Mouse (Mus musculus): Measurements from ENCODE around the gene Trove2. TPM values are rescaled to one million over a fixed set of nuclear protein-coding genes. Genes with fewer than 3 reads are reported as not detected.

Trove2 gene
- total RNA-seq (2021): 10 to 100 TPM; 11.1 to 12.8 TPM

- intact Hi-C loops (cut with DNase I): loop anchor here (2.0 kb wide), 1 partner anchor 74 kb away; the partner anchor contains the start of gene Cdc73
- peak; percentile 99 for DNase-seq
Measured at GRCm38 (mm10) chr1:143776446-143777411, at the start of gene Trove2, which contains the start of gene Uchl5. Trove2 (minus strand) TSS chr1:143777068. Uchl5 (plus strand) TSS chr1:143777272.

GRCm38 (mm10) chr1:143822677-143823076, 45.8 kb upstream of the Trove2 start:
- DNase-seq: no peak
- intact Hi-C loops (cut with DNase I): loop anchor here (5.0 kb wide), 1 partner anchor 90 kb away; no protein-coding TSS in a partner anchor

GRCm38 (mm10) chr1:143820096-143820877, 43.4 kb upstream of the Trove2 start:
- no peak for DNase-seq
- intact Hi-C loops (cut with DNase I): loop anchor here (5.0 kb wide), 1 partner anchor 92 kb away; no protein-coding TSS in a partner anchor

DNA sequence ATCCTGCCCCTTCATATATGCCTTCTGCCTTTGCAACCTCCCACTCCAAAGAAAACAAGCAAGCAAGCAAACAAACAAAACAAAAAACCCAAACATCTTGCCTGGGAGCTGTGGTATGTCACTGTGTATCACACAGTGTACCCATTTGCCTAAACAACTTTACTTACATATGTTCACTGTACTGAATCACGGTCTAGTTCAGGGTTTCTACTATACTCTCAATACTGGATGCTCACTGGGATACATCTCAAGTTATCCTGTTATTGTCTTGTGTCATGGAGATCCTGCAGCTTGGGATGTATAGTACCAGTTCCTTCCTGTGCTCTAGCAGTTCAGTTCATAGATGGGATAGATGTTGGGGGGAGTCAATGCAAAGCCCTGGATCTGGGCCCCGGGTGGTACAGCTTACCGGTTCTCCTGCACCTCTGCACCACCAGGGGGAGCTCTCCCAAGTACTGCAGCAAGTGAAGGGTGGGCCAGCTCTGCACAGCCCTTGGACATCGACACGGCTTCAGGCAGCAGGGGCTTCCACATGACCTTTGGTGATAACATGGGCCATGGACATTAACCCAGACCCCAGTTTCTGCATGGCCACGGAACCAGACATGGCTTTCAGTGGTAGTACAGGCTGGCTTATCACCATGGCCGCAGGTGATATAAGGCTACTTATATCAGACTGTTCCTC, 37.0 kb upstream of the Trove2 start:
- intact Hi-C loops (cut with DNase I): loop anchor here (1.0 to 5.0 kb wide), 3 partner anchors 38 to 388 kb away; no protein-coding TSS in a partner anchor
- peak; percentile 80 to 89 for DNase-seq

DNA sequence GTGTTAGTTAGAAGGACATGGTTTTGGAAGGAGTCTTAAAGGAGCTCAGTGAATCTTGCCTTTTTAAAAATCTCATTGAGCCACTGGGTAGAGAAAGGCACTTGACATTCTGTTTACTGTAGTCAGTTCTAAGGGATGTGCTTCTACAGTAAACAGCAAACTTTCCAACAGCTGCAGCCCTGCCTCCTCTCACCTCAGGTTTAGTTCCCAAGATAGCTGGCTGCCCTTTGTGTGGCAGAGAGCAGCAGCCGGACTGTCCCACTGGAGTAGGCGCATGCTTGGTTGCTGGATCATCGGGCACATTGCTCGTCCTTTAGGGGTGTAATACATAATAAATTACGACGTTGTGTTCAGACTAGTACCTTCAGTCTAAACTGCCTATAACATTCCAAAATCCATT, 32.2 kb upstream of the Trove2 start:
- intact Hi-C loops (cut with DNase I): no loop called here
- DNase-seq: no peak

- peak; percentile 45 to 76 for DNase-seq
- intact Hi-C loops (cut with DNase I): loop anchor here (2.0 to 5.0 kb wide), 2 partner anchors 439 to 574 kb away; no protein-coding TSS in a partner anchor
Measured at GRCm38 (mm10) chr1:143803537-143803936, 26.7 kb upstream of the Trove2 start.

GRCm38 (mm10) chr1:143788584-143789227, 11.8 kb upstream of the Trove2 start:
- DNase-seq: peak in 1 of 2 experiments; percentile 42
- intact Hi-C loops (cut with DNase I): no loop called here

- intact Hi-C loops (cut with DNase I): loop anchor here (2.0 kb wide), 1 partner anchor 75 kb away; the partner anchor contains the start of gene Cdc73
- no peak for DNase-seq
Measured at GRCm38 (mm10) chr1:143777558-143778218, 820 bp upstream of the Trove2 start.

- intact Hi-C loops (cut with DNase I): no loop called here
- DNase-seq: no peak
Measured at GRCm38 (mm10) chr1:143773909-143774308, 3.0 kb downstream of the Trove2 start.

- intact Hi-C loops (cut with DNase I): no loop called here
- DNase-seq: no peak
Measured at GRCm38 (mm10) chr1:143773082-143773481, 3.8 kb downstream of the Trove2 start.

- intact Hi-C loops (cut with DNase I): no loop called here
Measured at GRCm38 (mm10) chr1:143770444-143771109, 6.3 kb downstream of the Trove2 start.

DNA sequence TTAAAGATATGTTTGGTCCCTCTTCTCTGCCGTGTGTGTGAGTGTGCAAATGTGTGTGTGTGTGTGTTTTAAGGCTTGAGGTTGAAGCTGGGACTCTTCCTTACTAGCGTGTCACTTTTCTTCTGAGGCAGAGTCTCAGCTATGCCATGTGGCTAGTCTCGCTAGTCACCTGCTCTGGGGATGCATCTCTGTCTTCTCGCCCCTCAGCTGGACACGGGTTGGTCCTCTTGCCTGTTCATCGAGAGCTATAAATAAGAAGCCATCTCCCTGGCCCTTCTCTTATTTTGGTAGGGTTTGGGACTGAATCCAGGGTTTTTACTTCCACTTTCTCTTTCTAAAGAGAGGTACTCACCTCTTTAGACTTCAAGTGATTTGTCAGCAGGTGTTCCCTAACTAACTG, 10.6 kb downstream of the Trove2 start:
- no peak for DNase-seq
- intact Hi-C loops (cut with DNase I): no loop called here

More at GRCm38 (mm10) chr1:143770444-143771109, 6.3 kb downstream of the Trove2 start:
- DNase-seq: no peak

GRCm38 (mm10) chr1:143765801-143766200, 11.1 kb downstream of the Trove2 start:
- intact Hi-C loops (cut with DNase I): no loop called here
- no peak for DNase-seq

DNA sequence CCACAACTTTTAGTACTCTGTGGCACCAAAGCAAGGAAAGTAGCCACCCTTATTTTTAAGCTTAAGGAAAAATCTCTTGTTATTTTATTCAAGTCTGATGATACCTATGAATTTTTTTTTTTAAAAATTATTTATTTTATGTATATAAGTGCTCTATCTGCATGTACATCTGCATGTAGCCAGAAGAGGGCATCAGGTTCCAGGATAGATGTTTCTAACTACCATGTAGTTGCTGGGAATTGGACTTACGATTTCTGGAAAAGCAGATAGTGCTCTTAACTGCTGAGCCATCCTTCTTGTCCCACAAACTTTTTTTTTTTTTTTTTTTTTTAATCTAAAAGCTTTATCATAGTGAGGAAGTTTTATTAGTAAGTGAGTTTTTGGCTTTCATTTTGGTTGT, 12.4 kb downstream of the Trove2 start:
- intact Hi-C loops (cut with DNase I): no loop called here

DNA sequence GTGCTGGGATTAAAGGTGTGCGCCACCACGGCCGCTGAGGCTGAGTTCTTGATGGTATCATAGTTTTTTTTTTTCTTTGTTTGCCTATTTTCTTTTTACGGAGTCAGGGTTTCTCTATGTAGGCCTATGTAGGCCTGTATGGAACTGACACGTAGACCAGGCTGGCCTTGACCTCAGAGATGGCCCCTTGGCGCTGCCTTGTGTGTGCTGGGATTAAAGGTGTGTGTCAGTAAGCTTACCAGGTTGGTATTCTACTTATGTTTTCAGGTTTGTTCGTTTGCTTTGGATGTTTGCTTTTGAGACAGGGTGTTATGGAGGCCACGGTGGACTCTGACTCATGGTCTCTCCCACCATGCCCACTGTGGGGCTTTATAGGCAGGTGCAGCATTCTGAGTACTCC, 14.7 kb downstream of the Trove2 start:
- intact Hi-C loops (cut with DNase I): no loop called here
- no peak for DNase-seq

More for the DNA sequence above, 12.4 kb downstream of the Trove2 start:
- DNase-seq: no peak

DNA sequence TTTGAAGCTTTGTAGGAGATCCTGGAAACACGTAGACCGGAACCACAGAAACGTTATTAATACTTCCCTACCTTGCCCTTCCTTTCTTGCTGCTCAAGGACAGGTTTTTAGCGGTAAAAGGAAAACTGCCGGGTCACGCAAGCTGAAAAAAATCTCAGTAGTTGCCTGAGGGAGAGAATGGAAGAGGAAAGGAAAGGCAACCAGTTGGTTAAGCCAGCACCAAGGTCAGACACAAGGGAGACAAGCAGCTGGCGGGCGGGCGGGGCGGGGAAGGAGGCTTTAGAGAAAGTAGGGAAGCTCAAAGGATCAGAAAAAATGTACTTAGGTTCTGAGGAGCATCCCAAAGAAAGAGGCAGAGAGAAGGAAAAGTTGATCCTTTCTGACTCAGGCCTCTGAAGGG, 31.0 kb downstream of the Trove2 start:
- no peak for DNase-seq
- intact Hi-C loops (cut with DNase I): no loop called here

GRCm38 (mm10) chr1:143742186-143742585, 34.7 kb downstream of the Trove2 start:
- DNase-seq: no peak
- intact Hi-C loops (cut with DNase I): no loop called here

GRCm38 (mm10) chr1:143741331-143741730, 35.5 kb downstream of the Trove2 start:
- no peak for DNase-seq

GRCm38 (mm10) chr1:143740581-143740980, 36.3 kb downstream of the Trove2 start:
- intact Hi-C loops (cut with DNase I): no loop called here
- no peak for DNase-seq

More at GRCm38 (mm10) chr1:143741331-143741730, 35.5 kb downstream of the Trove2 start:
- intact Hi-C loops (cut with DNase I): no loop called here

Data from heart, postnatal 10 days (tissue).